17 mouse cellular contexts compared by ENCODE assay signal in genomic region chrX:155306390-155306789, GRCm38 (mm10). TPM values are rescaled to one million over a fixed set of nuclear protein-coding genes. Genes with fewer than 3 reads are reported as not detected.
DNase-seq lines count a peak whose midpoint lies in the region; ATAC-seq and TF ChIP-seq lines count a peak whose summit lies in the region.
"Had no signal": no experiment of that assay in that cellular context is flagged by ENCODE, and none has a peak within 500 bp of the region (broad histone marks: within the 10 kb centered on the region; RNA-seq: fewer than 3 reads in every experiment).

No protein-coding gene starts in this region.

- dilution Hi-C loops in CH12.LX (cut with MboI; ENCODE audit: extremely low pct_ligation_motif_present, extremely low pct_unique_long_range_greater_than_20kb, low sequenced_read_pairs): no loop called here

- no peak overlapping the region for H3K4me2 ChIP-seq in CH12.LX (ENCODE audit: insufficient read depth, low read depth, poor library complexity, severe bottlenecking)
- H3K4me2 ChIP-seq: forebrain, embryonic 13.5 days; heart, embryonic 12.5 days; liver, embryonic 11.5 days; neural tube, embryonic 15.5 days had no signal

- H3K79me2 ChIP-seq in CH12.LX (replicated peaks; ENCODE audit: control insufficient read depth, extremely low read depth, insufficient read depth, poor library complexity, severe bottlenecking): no peaks in the 10 kb centered on the region

- in situ Hi-C loops in CH12.LX (cut with MboI; ENCODE audit: low pct_ligation_motif_present, low pct_unique_long_range_greater_than_20kb, low sequenced_read_pairs): loop anchor here (25.0 kb wide), 1 partner anchor 169 kb away; the partner anchor contains the start of gene Cldn34b2

- TF ChIP-seq EP300 in CH12.LX (IDR thresholded peaks at IDR 0.05; ENCODE audit: low read length): no peak

- intact Hi-C loops in heart, postnatal 10 days (cut with DNase I): no loop called here

- no peak overlapping the region for H3K27ac ChIP-seq in layer of hippocampus, adult 2 months
- H3K27ac ChIP-seq in CH12.LX (ENCODE audit: insufficient read depth, low read depth): no peak overlapping the region
- H3K27ac ChIP-seq: forebrain, embryonic 13.5 days; macrophage; neural tube, embryonic 15.5 days had no signal

- no peak overlapping the region for H3K9ac ChIP-seq in CH12.LX (ENCODE audit: insufficient read depth, low read depth)
- H3K9ac ChIP-seq: forebrain, embryonic 13.5 days; heart, embryonic 12.5 days; neural tube, embryonic 15.5 days had no signal

- ATAC-seq in common myeloid progenitor, adult 5-6 weeks (replicated peaks; ENCODE audit: low read depth, poor library complexity, severe bottlenecking): peak; percentile 62; the same call in 1 of the 2 replicates
- ATAC-seq: forebrain, embryonic 13.5 days; intestine, embryonic 16.5 days had no signal

- no peaks in the 10 kb centered on the region for H3K4me1 ChIP-seq in CH12.LX (ENCODE audit: control insufficient read depth in 1 of 2, insufficient read depth in 2 of 2)
- H3K4me1 ChIP-seq: forebrain, embryonic 13.5 days; heart, embryonic 12.5 days; neural tube, embryonic 15.5 days had no signal

- H3K27me3 ChIP-seq in CH12.LX (replicated peaks): no peaks in the 10 kb centered on the region
- H3K27me3 ChIP-seq: forebrain, embryonic 13.5 days; heart, embryonic 12.5 days; neural tube, embryonic 15.5 days had no signal

- H3K36me3 ChIP-seq in CH12.LX (replicated peaks in 1 of 2; ENCODE audit: control insufficient read depth in 1 of 2, insufficient read depth in 1 of 2, low read length in 1 of 2): peaks cover 5% of the 10 kb centered on the region in 2 experiments
- H3K36me3 ChIP-seq: neural tube, embryonic 15.5 days had no signal

- H3K9me3 ChIP-seq in CH12.LX (replicated peaks; ENCODE audit: low read length): no peaks in the 10 kb centered on the region
- H3K9me3 ChIP-seq: forebrain, embryonic 13.5 days; heart, embryonic 12.5 days; neural tube, embryonic 15.5 days had no signal

- DNase-seq in layer of hippocampus, adult 2 months (ENCODE audit: low spot score in 2 of 2): no peak
- DNase-seq in layer of hippocampus, postnatal 36 days: no peak
- peak; percentile 43 for DNase-seq in 3T3-L1 (ENCODE audit: low read depth, low spot score)
- DNase-seq in CH12.LX (ENCODE audit: extremely low read depth): peak; percentile 2
- no peak for DNase-seq in adrenal gland, adult 8-10 months
- no peak for DNase-seq in heart, postnatal 10 days
- DNase-seq in right cerebral cortex, postnatal 25 days: no peak
- DNase-seq: retina, postnatal 1 day; spleen, adult 18-20 months; thymus, adult 18-20 months had no signal

- no peak overlapping the region for H3K4me3 ChIP-seq in layer of hippocampus, adult 2 months
- H3K4me3 ChIP-seq in CH12.LX (replicated peaks in 1 of 3; ENCODE audit: low read depth in 2 of 3, low read length in 2 of 3, poor library complexity in 1 of 3): no peak overlapping the region
- H3K4me3 ChIP-seq: forebrain, embryonic 13.5 days; heart, embryonic 12.5 days; neural tube, embryonic 15.5 days had no signal

- TF ChIP-seq POLR2A in CH12.LX (IDR thresholded peaks at IDR 0.05; ENCODE audit: low read depth, low read length): no peak

- TF ChIP-seq CTCF in layer of hippocampus, adult 2 months (conservative IDR thresholded peaks at IDR 0.05): peak; percentile 50
- TF ChIP-seq CTCF in CH12.LX (conservative IDR thresholded peaks at IDR 0.05 in 1 of 2, IDR thresholded peaks at IDR 0.05 in 1 of 2; ENCODE audit: low read depth in 2 of 2, low read length in 2 of 2): peak in 1 of 2 experiments; percentile 33; a peak in 1 of 4 replicates

- peak; percentile 9 for TF ChIP-seq RAD21 in CH12.LX (IDR thresholded peaks at IDR 0.05; ENCODE audit: low read depth, low read length)

TF ChIP-seq in CH12.LX, 34 proteins besides CTCF, POLR2A, EP300 and RAD21:
- TF ChIP-seq SMC3 (IDR thresholded peaks at IDR 0.05; ENCODE audit: low read depth, low read length) (peak; percentile 12; the same call in 1 of the 2 replicates), USF1 (IDR thresholded peaks at IDR 0.05; ENCODE audit: low read depth, low read length) (no peak)

RNA-seq across cellular contexts. Expression of gene Prdx4, which starts 34.2 kb away (rescaled TPM):
- 10 to 100 TPM; 15.2 to 20.7 TPM for total RNA-seq in layer of hippocampus, adult 2 months (2021)
- total RNA-seq in layer of hippocampus, postnatal 36 days (2021): 10 to 100 TPM; 15.0 to 18.5 TPM
- 192 and 208 TPM in 2 replicates for total RNA-seq in CH12.LX (2012; rRNA removed)
- 193 and 194 TPM in 2 replicates for total RNA-seq in CH12.LX (2014; rRNA removed)
- 87.3 and 101 TPM in 2 replicates for polyA plus RNA-seq in CH12.LX (2012; ENCODE audit: insufficient read length, low read depth)
- 48.8 and 55.7 TPM in 2 replicates for total RNA-seq in common myeloid progenitor, adult 5-6 weeks (2017)
- 10 to 100 TPM; 23.2 to 31.9 (median 28.9) TPM for total RNA-seq in adrenal gland, adult 8-10 months (2022)
- total RNA-seq in heart, postnatal 10 days (2021): 10 to 100 TPM; 55.5 to 63.2 TPM

RNA-seq across cellular contexts. Expression of gene Acot9, which starts 44.1 kb away (rescaled TPM):
- 10 to 100 TPM; 19.3 to 19.8 TPM for total RNA-seq in layer of hippocampus, adult 2 months (2021)
- total RNA-seq in layer of hippocampus, postnatal 36 days (2021): 10 to 100 TPM; 15.9 to 18.9 TPM
- total RNA-seq in CH12.LX (2012; rRNA removed) (39.1 and 44.7 TPM in 2 replicates), CH12.LX (2014; rRNA removed) (70.6 and 89.5 TPM in 2 replicates)
- polyA plus RNA-seq in CH12.LX (2012; ENCODE audit: insufficient read length, low read depth): 45.4 and 46.2 TPM in 2 replicates
- 29.0 and 47.8 TPM in 2 replicates for total RNA-seq in common myeloid progenitor, adult 5-6 weeks (2017)
- total RNA-seq in adrenal gland, adult 8-10 months (2022): 10 to 100 TPM; 46.2 to 52.9 (median 49.2) TPM
- 10 to 100 TPM; 41.0 to 42.5 TPM for total RNA-seq in heart, postnatal 10 days (2021)

Comparison
In these comparisons a context has a peak if more than half of its experiments do, and no peak if none do; other contexts are left out.
1. DNase-seq: peak in 3T3-L1 (single experiment) and CH12.LX (single experiment); none in layer of hippocampus, adult 2 months (0 of 2), layer of hippocampus, postnatal 36 days (0 of 2), adrenal gland, adult 8-10 months (single experiment), heart, postnatal 10 days (0 of 2) and right cerebral cortex, postnatal 25 days (single experiment).